18 mouse cellular contexts compared by ENCODE assay signal in genomic region chr17:31088711-31089110, GRCm38 (mm10). TPM values are rescaled to one million over a fixed set of nuclear protein-coding genes. Genes with fewer than 3 reads are reported as not detected.
DNase-seq lines count a peak whose midpoint lies in the region; ATAC-seq lines count a peak whose summit lies in the region.
"Had no signal": no experiment of that assay in that cellular context is flagged by ENCODE, and none has a peak within 500 bp of the region (broad histone marks: within the 10 kb centered on the region; RNA-seq: fewer than 3 reads in every experiment).

No protein-coding gene starts in this region.

- H3K27me3 ChIP-seq in heart, embryonic 11.5 days (ENCODE audit: control insufficient read depth, insufficient read depth, low read length): peaks cover 2% of the 10 kb centered on the region; the same call in 1 of the 2 replicates
- H3K27me3 ChIP-seq in embryonic facial prominence, embryonic 10.5 days (replicated peaks; ENCODE audit: low read depth, poor library complexity, severe bottlenecking): no peaks in the 10 kb centered on the region
- H3K27me3 ChIP-seq in limb, embryonic 10.5 days (ENCODE audit: low read depth, poor library complexity, severe bottlenecking): no peaks in the 10 kb centered on the region
- H3K27me3 ChIP-seq: kidney, embryonic 15.5 days; limb, embryonic 15.5 days; neural tube, embryonic 12.5 days had no signal

- 46% methylated on average over 5 of the region's 5 CpGs for WGBS in heart, embryonic 11.5 days (ENCODE audit: insufficient replicate concordance)
- WGBS in embryonic facial prominence, embryonic 10.5 days: 45% methylated on average over 5 of the region's 5 CpGs
- WGBS in limb, embryonic 10.5 days: 60% methylated on average over 5 of the region's 5 CpGs

- H3K36me3 ChIP-seq in heart, embryonic 11.5 days (ENCODE audit: control insufficient read depth, insufficient read depth, low read length): no peaks in the 10 kb centered on the region
- H3K36me3 ChIP-seq in embryonic facial prominence, embryonic 10.5 days (replicated peaks): peaks cover 10% of the 10 kb centered on the region
- H3K36me3 ChIP-seq in limb, embryonic 10.5 days: no peaks in the 10 kb centered on the region
- H3K36me3 ChIP-seq: kidney, embryonic 15.5 days; limb, embryonic 15.5 days had no signal

- no peak overlapping the region for H3K9ac ChIP-seq in heart, embryonic 11.5 days (ENCODE audit: low read depth, low read length)
- H3K9ac ChIP-seq: kidney, embryonic 15.5 days; limb, embryonic 15.5 days; neural tube, embryonic 12.5 days had no signal

- peak; percentile 35 for DNase-seq in heart, postnatal 4 days
- DNase-seq in embryonic facial prominence, embryonic 10.5 days (ENCODE audit: low spot score): no peak
- no peak for DNase-seq in limb, embryonic 10.5 days (ENCODE audit: low spot score)
- DNase-seq in lung, postnatal 10 days: peak; percentile 54
- DNase-seq in T-cell, adult 2 months (ENCODE audit: low spot score): no peak
- DNase-seq in embryo, embryonic 10.5 days (ENCODE audit: low spot score): no peak
- no peak for DNase-seq in right cerebral cortex, postnatal 25 days
- DNase-seq: cerebellum, adult 8-10 months; right cerebral cortex, adult 18-20 months; thymus, postnatal 14 days had no signal

- H3K9me3 ChIP-seq in heart, embryonic 11.5 days (replicated peaks; ENCODE audit: control insufficient read depth, low read length): peaks cover 3% of the 10 kb centered on the region; the same call in 1 of the 2 replicates
- no peaks in the 10 kb centered on the region for H3K9me3 ChIP-seq in embryonic facial prominence, embryonic 10.5 days
- H3K9me3 ChIP-seq in limb, embryonic 10.5 days (replicated peaks): no peaks in the 10 kb centered on the region
- H3K9me3 ChIP-seq: kidney, embryonic 15.5 days; limb, embryonic 15.5 days; neural tube, embryonic 12.5 days had no signal

- no peak overlapping the region for H3K27ac ChIP-seq in heart, embryonic 11.5 days (ENCODE audit: low read depth, low read length)
- peak overlapping the region; percentile 67 for H3K27ac ChIP-seq in embryonic facial prominence, embryonic 10.5 days (replicated peaks)
- peak overlapping the region; percentile 68 for H3K27ac ChIP-seq in limb, embryonic 10.5 days
- H3K27ac ChIP-seq: kidney, embryonic 15.5 days; neural tube, embryonic 12.5 days had no signal

- no peak overlapping the region for H3K4me3 ChIP-seq in heart, embryonic 11.5 days (ENCODE audit: low read depth, low read length)
- H3K4me3 ChIP-seq in embryonic facial prominence, embryonic 10.5 days: no peak overlapping the region
- no peak overlapping the region for H3K4me3 ChIP-seq in limb, embryonic 10.5 days
- H3K4me3 ChIP-seq: kidney, embryonic 15.5 days; limb, embryonic 15.5 days; neural tube, embryonic 12.5 days had no signal

- peaks cover 31% of the 10 kb centered on the region for H3K4me1 ChIP-seq in heart, embryonic 11.5 days (ENCODE audit: control insufficient read depth, insufficient read depth, low read length)
- H3K4me1 ChIP-seq in embryonic facial prominence, embryonic 10.5 days: peaks cover 42% of the 10 kb centered on the region
- peaks cover 34% of the 10 kb centered on the region for H3K4me1 ChIP-seq in limb, embryonic 10.5 days

- no peak overlapping the region for H3K4me2 ChIP-seq in heart, embryonic 11.5 days
- H3K4me2 ChIP-seq: kidney, embryonic 15.5 days; limb, embryonic 15.5 days; neural tube, embryonic 12.5 days had no signal

- ATAC-seq in heart, embryonic 11.5 days (replicated peaks; ENCODE audit: insufficient number of reproducible peaks, low FRiP score, low TSS enrichment): no peak

RNA-seq across cellular contexts. Expression of gene Abcg1, which starts 31.2 kb away (rescaled TPM):
- total RNA-seq in heart, postnatal 4 days (2021): 1 to 10 TPM; 5.3 to 7.8 TPM
- polyA plus RNA-seq in heart, embryonic 11.5 days (2014; fragmentation: Nextera tagmentation; extraction: Ambion mirVana): 4.6 and 6.4 TPM in 2 replicates
- 8.2 and 10.1 TPM in 2 replicates for polyA plus RNA-seq in embryonic facial prominence, embryonic 10.5 days (2016; fragmentation: Nextera tagmentation; extraction: Ambion mirVana)
- 4.1 and 5.0 TPM in 2 replicates for polyA plus RNA-seq in limb, embryonic 10.5 days (2016; fragmentation: Nextera tagmentation; extraction: Ambion mirVana)

RNA-seq across cellular contexts. Expression of gene Tff3, which starts 40.7 kb away (rescaled TPM):
- not detected for total RNA-seq in heart, postnatal 4 days (2021)
- polyA plus RNA-seq in heart, embryonic 11.5 days (2014; fragmentation: Nextera tagmentation; extraction: Ambion mirVana): not detected in 2 replicates
- polyA plus RNA-seq in embryonic facial prominence, embryonic 10.5 days (2016; fragmentation: Nextera tagmentation; extraction: Ambion mirVana): not detected in 2 replicates
- not detected in 2 replicates for polyA plus RNA-seq in limb, embryonic 10.5 days (2016; fragmentation: Nextera tagmentation; extraction: Ambion mirVana)
- total RNA-seq: adrenal gland, postnatal 36 days; CH12.LX; layer of hippocampus, postnatal 25 days had no signal

RNA-seq across cellular contexts. Expression of gene Tff2, which starts 55.4 kb away (rescaled TPM):
- not detected for total RNA-seq in heart, postnatal 4 days (2021)
- polyA plus RNA-seq in heart, embryonic 11.5 days (2014; fragmentation: Nextera tagmentation; extraction: Ambion mirVana): not detected in 2 replicates
- polyA plus RNA-seq in embryonic facial prominence, embryonic 10.5 days (2016; fragmentation: Nextera tagmentation; extraction: Ambion mirVana): not detected in 2 replicates
- not detected in 2 replicates for polyA plus RNA-seq in limb, embryonic 10.5 days (2016; fragmentation: Nextera tagmentation; extraction: Ambion mirVana)
- total RNA-seq: adrenal gland, postnatal 36 days; CH12.LX; layer of hippocampus, postnatal 25 days had no signal
- polyA plus RNA-seq: hindbrain, embryonic 11.5 days; limb, embryonic 15.5 days; neural tube, embryonic 12.5 days had no signal

Comparison
In these comparisons a context has a peak if more than half of its experiments do, and no peak if none do; other contexts are left out.
1. DNase-seq: peak in heart, postnatal 4 days (single experiment) and lung, postnatal 10 days (single experiment); none in embryonic facial prominence, embryonic 10.5 days (single experiment), limb, embryonic 10.5 days (single experiment), T-cell, adult 2 months (single experiment), embryo, embryonic 10.5 days (single experiment) and right cerebral cortex, postnatal 25 days (single experiment).